Comparison of ENCODE assay signal across 9 mouse cellular contexts in genomic region chr11:60084589-60084988, GRCm38 (mm10). TPM values are rescaled to one million over a fixed set of nuclear protein-coding genes. Genes with fewer than 3 reads are reported as not detected.
DNase-seq lines count a peak whose midpoint lies in the region; ATAC-seq lines count a peak whose summit lies in the region.
"Had no signal": no experiment of that assay in that cellular context is flagged by ENCODE, and none has a peak within 500 bp of the region (broad histone marks: within the 10 kb centered on the region; RNA-seq: fewer than 3 reads in every experiment).

No protein-coding gene starts in this region.

- H3K27me3 ChIP-seq in forebrain, embryonic 11.5 days (ENCODE audit: control insufficient read depth, insufficient read depth, low read length), result no peaks in the 10 kb centered on the region
- H3K27me3 ChIP-seq in forebrain, embryonic 14.5 days (replicated peaks; ENCODE audit: control insufficient read depth, insufficient read depth, low read length), result no peaks in the 10 kb centered on the region
- H3K27me3 ChIP-seq: limb, embryonic 13.5 days had no signal

- H3K4me1 ChIP-seq in forebrain, embryonic 11.5 days (replicated peaks; ENCODE audit: control insufficient read depth, insufficient read depth, low read length), result no peaks in the 10 kb centered on the region
- H3K4me1 ChIP-seq in forebrain, embryonic 14.5 days (ENCODE audit: control insufficient read depth, insufficient read depth, low read length), result no peaks in the 10 kb centered on the region

- H3K4me2 ChIP-seq in forebrain, embryonic 11.5 days (ENCODE audit: low read depth, low read length, severe bottlenecking), result no peak overlapping the region
- H3K4me2 ChIP-seq in forebrain, embryonic 14.5 days (ENCODE audit: low read length), result no peak overlapping the region
- H3K4me2 ChIP-seq: limb, embryonic 13.5 days had no signal

- no peaks in the 10 kb centered on the region for H3K36me3 ChIP-seq in forebrain, embryonic 11.5 days (ENCODE audit: control insufficient read depth, insufficient read depth, low read length)
- H3K36me3 ChIP-seq in forebrain, embryonic 14.5 days (ENCODE audit: control insufficient read depth, insufficient read depth, low read length), result no peaks in the 10 kb centered on the region
- H3K36me3 ChIP-seq: limb, embryonic 13.5 days had no signal

- no peaks in the 10 kb centered on the region for H3K9me3 ChIP-seq in forebrain, embryonic 11.5 days (ENCODE audit: control insufficient read depth, low read length)
- H3K9me3 ChIP-seq in forebrain, embryonic 14.5 days (replicated peaks; ENCODE audit: control insufficient read depth, low read length), result no peaks in the 10 kb centered on the region
- H3K9me3 ChIP-seq: limb, embryonic 13.5 days had no signal

- no peak overlapping the region for H3K27ac ChIP-seq in forebrain, embryonic 11.5 days (ENCODE audit: low read depth, low read length)
- no peak overlapping the region for H3K27ac ChIP-seq in forebrain, embryonic 14.5 days (ENCODE audit: low read depth, low read length)
- H3K27ac ChIP-seq: limb, embryonic 13.5 days had no signal

- ATAC-seq in forebrain, embryonic 11.5 days (replicated peaks; ENCODE audit: low FRiP score), result no peak
- no peak for ATAC-seq in forebrain, embryonic 14.5 days

- peak; percentile 76 for DNase-seq in forebrain, embryonic 11.5 days (ENCODE audit: low spot score)
- no peak for DNase-seq in forebrain, embryonic 14.5 days (ENCODE audit: low spot score)
- DNase-seq in right cerebral cortex, postnatal 14 days, result peak; percentile 43
- no peak for DNase-seq in right cerebral cortex, adult 18-20 months
- DNase-seq in embryo, embryonic 11 days, result peak; percentile 33
- DNase-seq in lung, postnatal 14 days, result peak; percentile 62
- DNase-seq in thymus, postnatal 0 days (ENCODE audit: low spot score), result peak; percentile 71
- DNase-seq in layer of hippocampus, postnatal 36 days, result no peak

- 35% methylated on average over 2 of the region's 2 CpGs for WGBS in forebrain, embryonic 11.5 days
- 39% methylated on average over 2 of the region's 2 CpGs for WGBS in forebrain, embryonic 14.5 days

- H3K4me3 ChIP-seq in forebrain, embryonic 11.5 days (ENCODE audit: low read depth, low read length), result no peak overlapping the region
- H3K4me3 ChIP-seq in forebrain, embryonic 14.5 days (ENCODE audit: low read depth, low read length), result no peak overlapping the region
- H3K4me3 ChIP-seq: limb, embryonic 13.5 days had no signal

- H3K9ac ChIP-seq in forebrain, embryonic 11.5 days (ENCODE audit: low read length), result no peak overlapping the region
- no peak overlapping the region for H3K9ac ChIP-seq in forebrain, embryonic 14.5 days (ENCODE audit: low read length)
- H3K9ac ChIP-seq: limb, embryonic 13.5 days had no signal

RNA-seq across cellular contexts. Expression of gene Rai1, which starts 20.2 kb away (rescaled TPM):
- 28.5 and 36.4 TPM in 2 replicates for polyA plus RNA-seq in forebrain, embryonic 11.5 days (2014; fragmentation: Nextera tagmentation; extraction: Ambion mirVana)
- polyA plus RNA-seq in forebrain, embryonic 14.5 days (2014; fragmentation: Nextera tagmentation; extraction: Ambion mirVana), result 26.4 and 28.5 TPM in 2 replicates
- polyA plus RNA-seq in thymus, postnatal 0 days (2015; fragmentation: Nextera tagmentation; extraction: Ambion mirVana), result 29.0 and 37.0 TPM in 2 replicates
- total RNA-seq in layer of hippocampus, postnatal 36 days (2021), result 10 to 100 TPM; 67.9 to 76.3 TPM

RNA-seq across cellular contexts. Expression of gene Pemt, which starts 38.3 kb away (rescaled TPM):
- polyA plus RNA-seq in forebrain, embryonic 11.5 days (2014; fragmentation: Nextera tagmentation; extraction: Ambion mirVana), result 6.2 and 7.7 TPM in 2 replicates
- polyA plus RNA-seq in forebrain, embryonic 14.5 days (2014; fragmentation: Nextera tagmentation; extraction: Ambion mirVana), result 7.3 and 9.4 TPM in 2 replicates
- polyA plus RNA-seq in thymus, postnatal 0 days (2015; fragmentation: Nextera tagmentation; extraction: Ambion mirVana), result 7.0 and 9.2 TPM in 2 replicates
- 1 to 10 TPM; 4.6 to 5.6 TPM for total RNA-seq in layer of hippocampus, postnatal 36 days (2021)

Comparison
In these comparisons a context has a peak if more than half of its experiments do, and no peak if none do; other contexts are left out.
1. DNase-seq: peak in forebrain, embryonic 11.5 days (single experiment), right cerebral cortex, postnatal 14 days (single experiment), embryo, embryonic 11 days (single experiment), lung, postnatal 14 days (single experiment) and thymus, postnatal 0 days (single experiment); none in forebrain, embryonic 14.5 days (single experiment), right cerebral cortex, adult 18-20 months (single experiment) and layer of hippocampus, postnatal 36 days (0 of 2).